Mouse (Mus musculus) frontal cortex, adult (tissue): ENCODE results near the gene Tyrobp.
A peak's percentile ranks its signal among the peaks of the same experiment; 100 is the strongest.

Experiments
- ATAC-seq: cut with Nextera tagmentation; 2 replicates; pipeline ENCODE4 v1.9.2; 2017; ENCODE audit warnings: mild to moderate bottlenecking, moderate library complexity, mixed read lengths; ENCODE audit not compliant: low TSS enrichment

Tyrobp gene

GRCm38 (mm10) chr7:30463568-30463967, 50.0 kb downstream of the Tyrobp start:
- no peak for ATAC-seq

GRCm38 (mm10) chr7:30463996-30464395, 50.4 kb downstream of the Tyrobp start:
- 0 out of 2 replicates have a peak, but pooled peaks have one; percentile 44 for ATAC-seq

DNA sequence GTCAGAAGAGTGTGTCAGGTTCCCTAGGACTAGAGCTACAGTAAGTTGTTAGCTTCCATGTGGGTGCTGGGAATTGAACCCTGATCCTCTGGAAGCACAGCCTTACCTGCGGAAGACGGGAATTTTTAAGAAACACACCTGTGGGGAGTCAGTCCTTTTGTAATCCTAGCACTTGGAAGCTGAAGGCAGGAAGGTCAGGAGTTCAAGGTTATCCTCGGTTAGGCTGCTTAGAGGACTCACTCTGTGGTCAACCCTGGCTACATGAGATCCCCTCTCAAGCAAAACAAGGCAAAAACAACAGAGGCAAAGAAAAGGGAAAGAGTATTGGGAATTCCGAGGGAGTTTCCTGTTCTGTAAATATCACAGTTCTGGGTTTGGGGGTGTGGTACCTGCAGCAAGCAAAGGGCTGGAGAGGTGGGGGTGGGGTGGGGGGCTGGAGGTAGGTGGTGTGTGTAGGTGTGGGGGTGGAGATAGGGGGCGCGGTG, 51.3 kb downstream of the Tyrobp start:
- ATAC-seq = no peak
